Mouse (Mus musculus): Measurements from ENCODE around the gene Lax1.

Gene Lax1

GRCm38 (mm10) chr1:133638517-133638916 is 51.4 kb downstream of the Lax1 start:
- DNase-seq (ENCODE audit: low read depth, low spot score), result no peak

- no peak for DNase-seq (ENCODE audit: low read depth, low spot score)
These were observed 57.7 kb downstream of the Lax1 start for GRCm38 (mm10) chr1:133632168-133632567.
